Mouse (Mus musculus): Measurements from ENCODE around the gene Baiap2l1.

Baiap2l1 gene

DNA sequence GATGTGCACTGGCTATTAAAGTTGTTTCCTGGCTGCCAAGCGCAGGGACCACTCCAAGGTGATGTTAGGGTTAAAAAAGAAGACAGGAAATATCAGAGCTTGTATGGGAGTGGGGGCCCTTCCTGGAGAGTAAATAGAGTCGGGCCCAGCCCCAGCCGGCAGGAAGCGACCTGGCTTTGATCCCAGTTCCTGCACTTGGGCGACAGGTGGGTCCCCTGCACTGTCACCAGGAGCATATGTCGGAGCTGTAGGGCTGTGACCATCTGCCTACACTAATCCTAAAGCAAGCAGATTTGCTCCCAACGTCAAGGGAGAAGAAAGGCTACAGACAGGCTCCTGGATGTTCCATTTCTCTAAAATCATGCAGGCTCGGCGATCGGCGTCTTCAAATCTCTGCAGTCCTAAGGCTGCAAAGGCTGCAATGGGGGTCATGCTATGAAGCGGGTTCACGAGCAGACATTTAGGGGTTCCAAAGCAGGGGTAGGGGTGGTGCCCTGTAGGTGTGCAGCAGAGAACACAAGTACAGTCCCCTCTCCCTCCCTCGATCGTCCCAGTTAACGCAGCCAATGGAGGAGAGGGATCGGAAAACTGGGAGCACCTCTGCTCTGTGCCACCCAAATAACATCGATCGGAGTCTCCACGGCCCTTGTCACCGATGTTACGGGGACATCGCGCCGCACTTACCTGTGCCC is 135.0 kb downstream of the Baiap2l1 start:
- DNase-seq: peak; percentile 91

DNA sequence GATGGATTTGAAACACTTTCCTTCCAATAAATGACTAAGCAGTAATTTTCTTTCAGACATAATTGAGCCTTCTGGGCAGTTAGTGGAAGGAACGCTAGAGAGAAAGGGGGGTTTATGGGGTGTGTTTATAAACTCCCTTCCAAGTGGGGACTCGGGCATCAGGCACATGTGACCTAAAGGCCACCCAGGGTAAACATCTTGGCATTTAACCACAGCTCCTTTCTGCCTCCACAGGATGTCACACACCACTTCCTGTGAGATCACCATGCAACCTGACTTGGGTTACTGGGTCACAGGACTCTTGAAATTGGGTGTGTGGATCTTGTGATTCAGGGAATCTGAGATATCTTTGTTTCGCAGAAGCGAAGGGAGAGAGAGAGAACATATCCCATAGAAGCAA is 136.6 kb downstream of the Baiap2l1 start:
- DNase-seq: no peak

DNA sequence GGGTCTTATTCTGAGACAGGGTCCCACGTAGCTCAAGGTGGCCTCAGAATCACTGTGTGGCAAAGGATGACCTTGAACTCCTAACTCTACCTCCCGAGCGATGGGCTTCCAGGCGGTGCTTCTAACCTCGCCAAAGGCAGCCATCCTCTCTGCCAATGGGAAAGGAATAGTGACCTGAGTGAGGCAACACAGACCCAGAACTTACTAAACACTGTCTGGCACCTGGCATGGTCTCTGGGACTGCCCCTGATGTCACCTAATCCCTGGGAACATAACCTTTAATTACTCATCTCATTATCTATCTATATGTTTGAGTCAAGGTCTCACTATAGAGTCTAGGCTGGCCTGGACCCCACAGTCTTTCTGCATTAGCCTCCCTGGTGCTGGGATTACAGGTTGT is 138.0 kb downstream of the Baiap2l1 start:
- no peak for DNase-seq

DNA sequence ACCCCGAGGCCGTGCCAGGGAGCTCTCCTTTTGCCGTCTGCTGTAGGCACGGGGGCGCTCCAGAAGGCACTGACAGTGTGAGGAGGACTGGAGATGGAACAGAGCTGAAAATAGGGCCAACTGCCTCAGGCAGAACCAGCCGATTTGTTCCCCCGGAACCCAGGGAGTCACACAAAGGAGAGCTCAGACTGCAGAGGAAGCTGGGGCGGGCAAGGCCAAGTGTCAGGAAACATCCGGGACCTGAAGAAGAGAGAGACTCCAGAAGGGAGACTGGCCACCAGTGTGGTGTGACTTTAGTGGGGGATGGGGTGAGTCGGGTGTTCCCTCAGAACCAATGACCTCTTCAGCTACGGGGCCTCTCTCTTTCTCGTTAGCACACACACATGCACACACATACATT is 138.6 kb downstream of the Baiap2l1 start:
- DNase-seq: no peak

DNA sequence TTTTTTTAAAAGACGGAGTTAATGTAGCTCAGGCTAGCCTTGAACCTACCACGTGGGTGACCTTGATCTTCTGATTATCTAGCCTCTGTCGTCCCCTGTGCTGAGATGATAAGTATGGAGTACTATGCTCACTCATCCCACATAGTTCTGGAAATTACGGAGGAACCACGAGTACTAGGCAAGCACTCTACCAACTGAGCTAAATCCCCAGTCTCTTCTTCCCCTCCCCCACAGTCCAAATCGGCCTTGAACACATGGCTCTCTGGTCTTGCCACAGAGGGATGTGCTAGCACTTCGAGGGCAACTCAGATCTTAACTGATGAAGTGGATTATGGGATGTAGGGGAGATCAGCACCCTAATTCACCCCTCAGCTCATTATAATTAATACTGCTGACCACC is 139.9 kb downstream of the Baiap2l1 start:
- peak; percentile 13 for DNase-seq

DNA sequence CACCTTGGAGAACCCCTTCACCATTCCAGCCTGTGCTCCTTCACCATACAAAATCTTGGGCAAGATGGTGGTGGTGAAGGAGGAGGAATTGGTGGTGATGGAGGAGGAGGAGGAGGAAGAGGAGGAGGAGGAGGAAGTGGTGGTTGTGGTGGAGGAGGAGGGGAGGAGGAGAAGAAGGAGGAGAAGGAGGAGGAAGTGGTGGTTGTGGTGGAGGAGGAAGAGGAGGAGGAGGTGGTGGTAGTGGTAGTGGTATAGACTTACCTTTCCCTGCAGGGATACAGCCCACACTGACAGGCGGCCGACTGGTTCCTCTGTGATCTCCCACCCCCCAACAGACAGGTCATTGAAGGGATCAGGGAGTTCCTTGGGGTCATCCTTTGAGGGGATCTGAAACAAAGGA is 141.9 kb downstream of the Baiap2l1 start:
- DNase-seq: peak; percentile 12
